Mouse (Mus musculus): Measurements from ENCODE around the gene Tns3.
A peak's percentile ranks its signal among the peaks of the same experiment; 100 is the strongest.

The Tns3 gene

DNA sequence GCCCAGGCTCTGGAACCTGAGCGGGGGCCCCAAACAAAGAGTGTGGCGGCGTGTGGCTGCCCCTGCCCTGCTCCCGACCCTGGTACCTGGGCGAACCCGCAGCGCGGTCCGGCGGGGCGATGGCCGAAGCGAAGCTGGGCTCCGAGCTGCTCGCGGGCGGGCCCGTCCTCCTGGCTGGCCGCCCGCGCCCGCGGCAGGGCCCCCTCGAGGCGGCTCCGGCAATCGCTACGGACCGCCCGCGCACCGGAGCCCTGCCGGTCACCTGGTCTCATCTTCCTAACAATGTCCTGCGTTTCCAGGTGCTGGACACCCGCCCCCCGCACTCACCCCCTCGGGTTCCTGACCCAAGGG lies at the start of gene Tns3:
Gene Tns3, minus strand, starts transcription at position 143 of the 351 bp plus-strand sequence.
- no peak for DNase-seq (ENCODE audit: low spot score in 2 of 2)

DNA sequence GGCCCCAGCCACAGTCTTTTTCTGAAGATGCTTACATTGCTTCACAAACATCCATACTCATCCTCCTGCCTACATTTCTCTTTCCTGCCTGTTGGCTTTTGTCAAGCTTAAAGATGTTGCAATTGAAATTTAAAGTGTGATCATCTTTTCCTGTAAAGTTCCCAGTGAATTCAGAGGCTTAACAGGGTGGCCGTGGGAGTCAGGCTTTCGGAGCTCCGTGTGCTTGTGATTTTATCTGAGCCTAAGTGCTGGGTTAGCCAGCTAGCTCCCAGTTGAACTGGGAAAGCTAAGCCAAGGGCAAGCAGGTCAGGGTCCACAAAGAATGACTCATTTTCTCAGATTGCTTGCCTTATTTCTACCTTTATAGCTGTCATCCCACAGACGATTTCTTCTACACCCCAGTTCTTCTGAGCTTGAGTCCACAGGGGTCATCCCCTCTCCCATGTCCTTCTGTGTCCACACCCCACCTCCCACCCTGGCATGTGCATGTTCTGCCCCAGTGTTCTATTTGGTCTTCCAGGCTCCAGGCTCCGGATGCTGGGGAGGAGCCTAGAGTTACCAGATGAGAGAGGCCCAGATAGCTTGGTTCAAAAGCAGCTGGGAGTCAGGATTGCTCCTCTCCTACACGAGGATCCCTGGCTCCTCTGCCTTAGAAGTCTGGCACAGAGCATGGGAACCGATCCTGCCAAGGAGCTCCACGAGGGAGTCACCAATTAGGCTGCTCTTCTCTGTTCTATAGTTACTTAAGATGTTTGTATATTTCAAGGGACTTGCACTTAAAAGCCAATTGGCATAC lies 42.1 kb upstream of the Tns3 start:
- no peak for DNase-seq (ENCODE audit: low spot score in 2 of 2)

DNA sequence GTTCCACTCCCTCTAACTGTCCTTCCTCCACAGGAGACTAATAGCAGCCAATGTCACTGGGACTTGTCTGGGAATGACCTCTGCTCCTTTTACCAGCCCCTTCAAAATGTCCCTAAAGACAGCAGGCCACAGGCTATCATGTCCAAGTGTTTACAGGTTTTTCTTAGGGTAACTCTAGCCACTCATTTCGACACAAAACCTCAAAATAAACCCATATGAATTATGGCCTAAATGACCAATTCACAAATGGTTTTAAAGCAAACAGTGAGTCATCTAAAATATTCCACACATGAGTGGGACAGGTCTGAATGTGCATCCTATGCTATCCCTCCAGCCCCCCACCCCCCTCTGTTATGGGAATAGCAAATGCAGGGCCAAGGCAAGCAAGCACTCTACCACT lies 40.8 kb upstream of the Tns3 start:
- no peak for DNase-seq (ENCODE audit: low spot score in 2 of 2)

DNA sequence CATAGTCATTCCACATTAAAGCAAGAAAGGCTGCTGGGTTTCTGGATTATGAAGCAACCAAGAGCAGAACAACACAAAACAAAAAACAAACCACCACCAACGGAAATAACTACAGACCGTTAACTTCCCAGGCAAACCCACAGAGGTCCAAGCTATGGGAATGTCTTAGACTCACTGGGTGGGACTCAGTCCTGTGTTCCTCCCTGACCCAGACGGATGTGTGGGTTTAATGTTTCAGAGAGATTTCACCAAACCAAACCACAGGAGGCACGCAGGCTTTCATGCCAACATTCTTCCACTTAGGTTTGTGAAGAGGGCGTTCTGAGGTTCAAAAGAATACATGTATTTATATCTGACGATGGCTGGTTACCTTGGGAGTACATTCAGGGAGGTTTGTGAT lies 39.5 kb upstream of the Tns3 start:
- DNase-seq (ENCODE audit: low spot score in 2 of 2): no peak

DNA sequence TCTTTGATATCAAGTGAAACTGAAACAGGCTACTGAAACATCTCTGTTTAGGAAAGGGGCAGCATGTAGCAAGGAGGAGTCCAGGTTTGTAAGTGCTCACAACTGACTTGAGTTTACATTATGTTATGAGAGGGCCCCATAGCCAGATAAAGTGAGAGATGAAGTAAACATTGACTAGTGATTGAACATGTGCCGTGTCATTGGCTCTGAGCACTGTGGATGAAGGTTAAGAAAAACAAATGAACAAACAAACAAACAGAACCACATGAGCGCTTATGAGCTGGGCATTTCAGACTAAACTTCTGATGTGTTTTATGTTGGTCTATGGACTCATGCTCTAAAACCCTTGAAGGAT lies 38.2 kb upstream of the Tns3 start:
- DNase-seq (ENCODE audit: low spot score in 2 of 2): no peak

DNA sequence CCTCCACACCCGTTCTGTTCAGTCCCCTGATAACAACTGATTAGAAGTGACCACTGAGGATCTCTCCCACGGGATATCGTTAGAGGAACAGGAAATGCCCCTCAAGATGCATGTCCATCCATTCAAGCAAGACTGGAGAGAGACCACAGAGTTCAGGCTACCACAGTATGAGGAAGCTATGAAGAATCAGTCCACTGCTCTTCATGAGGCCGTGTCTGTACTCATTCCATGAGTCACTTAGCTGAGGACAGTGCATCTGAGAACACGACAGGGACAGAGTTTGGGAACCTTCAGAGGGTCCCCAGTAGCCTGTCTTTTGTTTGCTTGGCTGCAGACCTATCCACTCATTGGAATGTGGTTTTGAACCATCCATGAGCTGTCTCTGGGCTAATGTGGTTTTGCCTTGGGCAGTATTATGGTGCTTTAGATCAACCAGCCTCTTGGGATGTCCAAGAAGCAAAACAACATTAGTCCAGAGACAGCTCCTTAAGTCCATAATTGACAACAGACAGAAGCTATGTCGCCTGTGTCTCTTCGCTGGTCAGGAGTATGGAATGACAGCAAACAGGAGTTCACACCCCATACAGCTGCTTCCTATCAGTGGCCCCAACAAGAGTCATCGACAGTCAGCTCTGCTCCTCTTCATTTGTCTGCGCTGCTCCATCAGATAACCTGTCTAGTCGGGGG lies 37.7 kb upstream of the Tns3 start:
- no peak for DNase-seq (ENCODE audit: low spot score in 2 of 2)

DNA sequence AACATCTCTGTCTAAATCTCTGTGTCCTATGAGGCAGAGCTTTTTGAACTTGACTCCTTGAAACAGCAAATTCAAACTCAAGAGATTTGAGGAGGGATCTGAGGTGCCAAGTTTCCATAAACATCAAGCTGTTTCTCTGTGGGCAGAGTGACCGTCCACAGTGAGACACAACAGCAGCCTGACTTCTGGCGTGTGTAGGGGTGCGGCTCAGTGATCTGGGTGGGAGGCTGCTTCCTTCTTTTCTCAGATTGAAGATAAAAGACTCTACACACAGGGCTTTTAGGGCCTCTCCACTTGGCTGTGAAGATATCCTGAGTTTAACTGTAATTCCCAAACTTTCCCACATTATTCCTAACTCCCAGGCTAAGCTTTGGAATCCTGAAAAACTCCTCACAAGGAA lies 37.1 kb upstream of the Tns3 start:
- no peak for DNase-seq (ENCODE audit: low spot score in 2 of 2)

DNA sequence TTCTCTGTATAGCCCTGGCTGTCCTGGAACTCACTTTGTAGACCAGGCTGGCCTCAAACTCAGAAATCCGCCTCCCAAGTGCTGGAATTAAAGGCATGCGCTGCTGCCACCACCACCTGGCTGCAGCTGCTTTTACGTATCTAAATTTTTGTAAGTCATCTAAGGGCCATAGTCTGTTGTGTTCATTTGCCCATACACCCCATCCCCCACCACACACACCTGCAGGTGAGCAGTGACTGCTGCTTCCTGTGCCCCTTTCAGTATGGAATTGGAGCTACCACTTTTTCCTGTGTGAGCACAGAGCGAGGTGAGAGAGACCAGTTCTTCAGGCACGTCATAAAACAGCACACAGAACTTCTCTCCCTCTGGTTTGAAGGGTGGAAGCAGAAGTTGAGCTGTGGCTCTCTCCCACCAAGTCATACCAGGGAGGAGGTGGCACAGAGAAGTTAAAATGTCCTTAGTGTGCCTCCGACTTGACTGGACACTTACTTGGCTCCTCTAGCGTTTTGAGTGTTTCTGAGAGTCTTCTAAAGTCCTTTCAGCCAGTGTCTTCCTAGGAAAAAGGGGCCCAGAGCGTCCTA lies 36.4 kb upstream of the Tns3 start:
- no peak for DNase-seq (ENCODE audit: low spot score in 2 of 2)

DNA sequence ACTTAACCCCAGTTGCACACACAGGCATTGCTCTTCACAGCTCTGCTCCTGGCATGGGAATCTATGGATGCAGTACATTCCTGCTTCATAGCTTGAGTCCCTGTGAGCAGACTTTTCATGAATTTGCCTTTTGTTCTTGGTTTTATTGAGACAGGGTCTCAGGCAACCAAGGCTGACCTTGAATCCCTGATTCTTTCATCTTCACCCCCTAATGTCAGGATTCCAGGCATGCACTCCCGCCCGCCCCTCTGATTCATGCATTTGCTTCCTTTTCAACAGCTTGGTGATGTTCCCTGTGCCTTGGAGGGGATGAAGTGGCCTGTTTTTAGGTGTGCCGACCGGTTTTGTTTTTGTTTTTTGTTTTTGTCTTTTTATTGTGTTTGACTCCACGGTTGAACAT lies 35.4 kb upstream of the Tns3 start:
- no peak for DNase-seq (ENCODE audit: low spot score in 2 of 2)

DNA sequence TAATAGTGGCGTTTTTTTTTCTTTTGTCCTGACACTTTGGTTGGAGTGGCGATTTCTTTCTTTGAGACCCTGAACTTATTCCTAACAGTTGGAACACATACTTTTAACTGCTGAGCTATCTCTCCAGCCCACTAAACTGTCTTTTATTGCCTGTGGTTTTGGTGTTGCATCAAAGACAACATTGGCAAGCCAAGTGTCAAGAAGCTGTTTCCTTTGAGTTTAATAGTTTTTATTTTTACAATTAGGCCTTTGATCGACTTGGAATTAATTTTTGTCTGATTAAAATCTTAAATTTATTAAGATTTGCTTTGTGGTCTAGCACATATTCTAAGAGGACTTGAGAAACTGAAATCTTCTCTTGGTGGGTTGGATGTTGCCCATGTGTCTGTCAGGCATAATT lies 33.3 kb upstream of the Tns3 start:
- no peak for DNase-seq (ENCODE audit: low spot score in 2 of 2)

DNA sequence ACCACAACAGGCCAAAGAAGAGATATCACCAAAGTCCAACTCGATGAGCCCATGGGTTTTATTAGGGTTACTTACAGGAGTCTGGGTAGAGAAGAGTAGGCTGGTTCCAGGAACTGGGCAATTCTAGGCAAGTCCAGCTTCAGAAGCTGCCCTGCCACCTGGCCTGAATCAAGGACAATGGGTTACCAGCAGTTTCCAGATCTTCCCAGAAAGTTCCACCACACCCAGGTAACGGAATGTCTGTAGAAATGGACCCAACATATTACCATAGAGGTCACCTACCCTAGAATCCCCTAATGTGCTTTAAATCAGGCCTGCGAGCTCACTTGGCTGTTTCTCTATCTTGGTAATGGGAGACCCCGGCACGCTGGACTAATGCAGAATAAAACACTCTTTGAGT lies 29.8 kb upstream of the Tns3 start:
- DNase-seq (ENCODE audit: low spot score in 2 of 2): no peak

DNA sequence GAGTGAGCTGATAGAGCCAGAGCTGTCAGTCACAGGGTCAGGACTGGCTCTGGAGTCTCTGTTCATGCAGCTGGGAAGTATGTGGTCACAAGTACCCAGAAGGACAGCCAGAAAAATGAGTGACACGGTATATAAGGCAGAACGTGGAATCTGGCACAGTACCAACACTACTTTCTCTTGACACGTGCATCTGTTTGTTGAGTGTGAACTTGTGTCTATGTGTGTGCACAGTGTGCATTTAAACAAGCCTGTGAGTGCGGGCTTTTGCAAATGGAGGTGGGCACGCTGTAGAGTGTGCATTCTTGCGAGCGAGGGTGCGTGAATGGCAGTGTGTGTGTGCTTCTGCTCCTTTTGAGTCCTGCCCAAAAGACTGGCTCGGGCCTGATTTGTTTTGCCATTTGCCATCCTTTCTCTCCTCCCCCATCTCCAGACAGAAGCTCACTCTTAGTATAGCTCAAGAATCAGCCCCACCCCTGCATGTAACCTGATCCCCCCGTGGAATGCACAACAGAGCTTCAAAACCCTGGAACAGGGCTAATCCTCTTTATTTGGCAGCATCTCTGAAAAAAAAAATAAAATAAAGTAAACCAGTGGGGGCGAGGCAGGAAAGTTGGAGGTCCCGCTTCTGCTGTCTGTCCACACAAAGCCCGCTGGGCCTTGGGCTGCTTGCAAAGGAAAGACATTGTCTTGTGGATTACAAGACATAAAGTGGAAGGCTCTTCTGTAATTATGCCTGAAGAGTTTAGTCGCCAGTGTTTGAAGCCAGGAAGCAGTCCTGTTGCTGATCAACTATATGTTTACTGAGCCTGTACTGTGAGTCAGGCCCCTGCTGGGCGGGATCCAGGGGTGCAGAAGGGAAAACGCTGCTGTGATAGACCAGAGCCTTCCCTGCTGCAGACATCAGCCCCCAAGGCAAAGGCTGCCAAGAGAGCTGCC lies 28.5 kb upstream of the Tns3 start:
- no peak for DNase-seq (ENCODE audit: low spot score in 2 of 2)

DNA sequence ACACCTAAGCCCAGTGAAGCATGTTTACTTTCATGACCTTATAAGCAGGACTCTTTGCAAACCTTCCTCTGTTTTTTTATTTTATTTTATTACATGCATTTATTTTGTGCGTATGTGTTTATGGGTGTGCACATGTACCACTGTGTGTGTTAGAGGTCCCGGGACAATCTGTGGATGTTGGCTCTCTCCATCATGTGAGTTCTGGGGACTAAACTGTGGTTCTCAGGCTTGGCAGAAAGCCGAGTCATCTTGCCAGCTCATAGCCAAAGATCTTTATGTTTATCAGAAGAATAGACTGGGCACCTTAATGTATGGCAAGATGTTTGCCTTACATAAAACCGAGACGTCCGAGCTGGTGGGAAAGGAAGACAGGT lies 27.8 kb upstream of the Tns3 start:
- DNase-seq (ENCODE audit: low spot score in 2 of 2): no peak

DNA sequence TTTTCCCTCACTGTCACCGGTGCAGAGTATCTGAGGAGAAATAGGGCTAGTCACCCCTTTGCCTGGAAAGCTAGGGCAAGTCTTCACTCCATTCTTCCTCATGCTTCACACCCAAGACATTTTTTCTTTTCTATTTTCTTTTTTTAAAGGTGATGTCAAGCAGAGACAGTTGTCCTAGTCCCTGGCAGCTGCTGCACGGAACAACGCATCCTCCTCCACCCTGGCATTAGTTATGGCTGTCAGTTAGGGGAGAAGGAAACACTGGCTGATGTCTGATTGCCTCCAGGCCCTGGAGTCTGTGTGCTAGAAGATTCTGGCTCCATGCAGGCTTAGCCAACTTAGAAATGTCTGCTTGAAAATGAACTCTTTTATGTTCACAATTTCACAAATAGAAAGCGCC lies 27.3 kb upstream of the Tns3 start:
- no peak for DNase-seq (ENCODE audit: low spot score in 2 of 2)

DNA sequence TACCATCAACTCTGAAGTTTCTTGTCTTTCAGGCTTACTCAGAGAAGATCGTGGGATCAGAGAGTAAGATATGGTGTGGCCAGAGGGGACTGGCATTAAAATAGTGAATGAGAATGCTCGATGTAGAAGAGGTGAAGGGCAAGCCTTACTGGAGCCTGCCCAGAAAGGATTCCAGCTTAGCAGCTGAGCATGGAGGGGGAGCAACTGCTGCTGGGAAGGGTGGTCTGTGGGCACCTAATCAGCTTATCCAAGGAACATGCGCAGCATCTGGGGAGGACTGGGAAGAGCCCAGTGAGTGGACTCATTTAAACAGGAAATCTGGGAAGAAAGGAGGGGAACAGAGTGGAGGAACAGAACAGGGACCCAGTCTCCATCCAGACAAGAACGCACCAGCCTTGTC lies 26.3 kb upstream of the Tns3 start:
- no peak for DNase-seq (ENCODE audit: low spot score in 2 of 2)

DNA sequence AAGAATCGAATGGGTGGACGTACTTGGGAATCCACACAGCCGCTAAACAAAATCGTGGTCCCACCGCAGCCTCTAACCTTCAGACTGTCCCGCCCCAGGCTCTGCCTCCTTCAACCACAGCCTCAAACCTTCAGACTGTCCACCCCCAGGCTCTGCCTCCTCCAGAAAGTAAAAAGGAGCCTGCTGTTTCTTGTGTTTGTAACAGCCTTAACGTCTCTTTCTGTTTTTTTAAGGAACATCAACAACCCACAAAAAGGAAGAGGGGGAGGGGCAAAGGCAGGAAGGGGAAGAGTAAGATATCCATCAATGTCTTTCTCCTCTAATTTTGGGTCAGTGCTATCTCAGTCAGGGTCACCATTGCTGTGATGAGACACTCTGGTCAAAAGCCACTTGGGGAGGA lies 25.2 kb upstream of the Tns3 start:
- DNase-seq (ENCODE audit: low spot score in 2 of 2): peak in 1 of 2 experiments; percentile 20

DNA sequence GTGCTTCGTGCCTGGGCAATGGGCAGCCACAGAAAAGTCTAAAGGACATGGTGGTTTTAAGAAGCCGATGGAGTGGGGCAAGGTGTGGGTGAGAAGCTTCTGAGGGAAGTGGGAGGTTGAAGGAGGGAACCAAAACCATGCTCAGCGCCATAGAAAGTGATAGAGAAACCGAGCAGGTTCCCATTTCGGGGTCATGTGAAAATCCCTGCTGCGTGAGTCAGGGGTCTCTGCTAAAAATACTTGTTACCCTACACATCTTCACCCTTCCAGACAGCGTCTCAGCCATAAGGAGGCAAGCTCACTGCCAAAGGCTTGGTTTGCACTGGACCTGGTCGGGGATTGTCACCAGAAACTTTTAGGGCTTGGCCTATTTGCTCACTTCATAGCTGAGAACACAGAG lies 24.6 kb upstream of the Tns3 start:
- no peak for DNase-seq (ENCODE audit: low spot score in 2 of 2)

DNA sequence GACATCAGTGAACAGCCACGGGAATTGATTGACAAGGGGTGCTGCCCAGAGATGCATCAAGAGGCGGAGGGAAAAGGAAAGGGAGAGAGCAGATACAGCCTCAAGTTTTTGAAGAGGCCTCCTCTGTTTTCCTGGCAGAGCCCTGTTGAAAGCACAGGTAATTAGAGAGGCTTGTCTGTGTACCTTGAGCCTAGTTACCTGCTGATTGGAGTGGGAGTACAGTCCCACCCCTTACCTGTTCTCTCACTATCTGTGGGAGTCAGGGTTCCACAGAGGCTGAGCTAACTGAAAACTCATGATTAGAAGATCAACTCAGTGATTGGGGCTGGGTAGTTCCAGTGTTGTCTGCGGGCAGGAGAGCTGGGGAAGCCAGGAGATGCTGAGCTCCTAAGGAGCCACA lies 22.2 kb upstream of the Tns3 start:
- DNase-seq (ENCODE audit: low spot score in 2 of 2): no peak

DNA sequence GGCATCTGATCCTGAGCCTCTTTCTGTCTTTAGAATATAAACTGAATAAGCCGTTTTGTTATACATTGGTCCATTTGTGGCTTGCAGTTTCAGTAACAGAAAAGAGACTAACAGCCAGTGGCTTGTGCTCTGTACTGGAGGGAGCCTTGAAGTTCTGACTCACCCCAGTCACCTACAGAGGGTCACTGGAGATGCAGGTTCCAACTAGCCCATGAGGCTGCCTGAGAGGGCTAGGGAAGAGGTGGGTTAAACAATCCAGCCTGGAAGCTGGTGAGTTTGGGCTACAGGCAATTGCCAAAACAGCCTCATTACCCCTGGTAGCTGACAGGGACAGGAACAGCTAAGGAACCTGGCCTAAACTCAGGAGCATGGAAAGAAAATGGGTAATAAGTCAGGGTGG lies 21.7 kb upstream of the Tns3 start:
- no peak for DNase-seq (ENCODE audit: low spot score in 2 of 2)

DNA sequence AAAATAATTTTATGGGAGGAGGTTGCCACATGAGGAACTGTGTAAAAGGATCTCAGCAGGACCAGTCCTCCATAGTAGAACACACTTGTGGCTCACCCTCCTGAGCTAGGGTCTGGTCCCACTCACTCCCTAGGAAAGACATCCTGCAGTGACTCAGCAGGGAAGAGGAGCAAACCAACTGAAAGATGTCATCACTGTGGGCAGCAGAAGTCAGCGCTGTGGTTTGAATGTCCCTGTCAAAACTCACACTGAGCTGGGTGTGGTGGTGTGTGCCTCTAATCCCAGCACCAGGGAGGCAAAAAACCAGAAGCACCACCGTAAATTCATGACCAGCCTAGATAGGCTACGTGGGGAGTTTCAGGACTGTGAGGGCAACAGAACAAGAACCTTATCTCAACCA lies 20.9 kb upstream of the Tns3 start:
- DNase-seq (ENCODE audit: low spot score in 2 of 2): no peak

DNA sequence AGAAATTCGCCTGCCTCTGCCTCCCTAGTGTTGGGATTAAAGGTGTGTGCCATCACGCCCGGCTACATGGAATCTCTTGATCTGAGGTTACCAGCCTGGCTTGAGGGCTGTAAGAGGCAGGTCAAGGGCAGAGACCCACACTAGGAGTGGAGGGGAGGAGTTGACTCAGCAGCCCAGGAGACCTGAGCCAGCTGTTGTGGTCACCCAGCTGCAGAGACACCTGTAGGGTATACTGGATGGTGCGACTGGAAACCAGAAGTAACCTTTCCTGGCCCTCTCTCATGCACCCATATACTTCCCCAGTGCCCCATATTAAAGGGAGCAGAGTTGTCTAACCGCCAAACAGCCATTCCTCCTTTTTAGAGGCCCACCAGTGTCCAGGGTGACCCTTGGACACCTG lies 19.9 kb upstream of the Tns3 start:
- DNase-seq (ENCODE audit: low spot score in 2 of 2): no peak

DNA sequence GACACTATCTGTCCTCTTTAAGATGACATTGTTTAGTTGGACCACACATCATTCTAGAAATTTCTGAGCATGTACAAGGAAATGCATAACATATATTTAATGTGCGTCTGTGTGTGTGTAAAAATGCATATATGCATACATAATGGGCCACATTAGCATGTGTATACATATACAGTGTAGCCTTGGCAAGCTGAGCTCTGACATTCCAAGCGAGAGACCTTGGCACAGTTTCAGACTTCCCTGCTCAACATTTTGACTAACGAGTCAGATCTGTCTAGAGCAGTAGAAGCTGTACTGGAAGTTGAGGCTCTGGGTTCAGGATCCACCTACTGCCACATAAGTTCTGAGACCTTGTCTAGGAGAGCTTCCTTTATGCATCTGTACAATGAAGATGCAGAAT lies 17.0 kb upstream of the Tns3 start:
- DNase-seq (ENCODE audit: low spot score in 2 of 2): no peak
